Mouse (Mus musculus) E14TG2a.4 (cell line): Measurements from ENCODE around the gene Gm20388.

Experiments used
- CTCF ChIP-seq: conservative IDR thresholded peaks from 2 replicates; pipeline ENCODE4 v1.5.1; 2014; ENCODE audit warnings: low read length
- NANOG ChIP-seq: IDR thresholded peaks from 2 replicates; pipeline ENCODE4 v1.6.1; 2014; ENCODE audit warnings: borderline replicate concordance, low read length, mixed read lengths
- POU5F1 ChIP-seq: IDR thresholded peaks from 2 replicates; pipeline ENCODE4 v1.6.1; 2014; ENCODE audit warnings: low read length, borderline replicate concordance

DNA sequence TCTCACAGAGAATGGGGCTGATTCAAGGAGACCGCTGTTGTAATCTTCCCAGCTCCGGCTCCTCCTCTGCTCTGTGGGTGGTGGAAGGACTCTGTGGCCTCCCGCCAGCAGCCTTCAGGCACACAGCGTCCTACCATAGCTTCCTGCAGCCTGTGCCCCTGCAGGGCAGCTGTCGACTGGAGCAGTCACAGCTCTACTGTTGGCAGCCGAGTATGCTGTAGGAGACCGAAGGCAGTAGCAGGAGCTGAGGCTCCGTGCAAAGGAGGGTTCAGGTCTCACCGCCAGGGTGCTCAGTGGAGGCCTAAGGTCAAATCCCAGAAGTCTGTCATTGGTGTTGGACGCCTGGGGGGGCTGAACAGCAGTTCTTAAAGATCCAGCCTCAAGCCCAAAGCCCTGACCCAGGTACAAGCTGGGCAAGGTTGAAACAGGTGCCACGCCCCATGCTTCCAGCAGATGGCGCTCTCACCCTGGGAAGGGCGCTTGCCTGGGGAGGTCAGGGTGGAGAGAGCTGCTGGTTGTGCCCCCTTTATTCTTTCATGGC lies 390.0 kb downstream of the Gm20388 start:
- TF ChIP-seq CTCF (peak; percentile 96), POU5F1 (no peak), NANOG (no peak)
